Mouse (Mus musculus) testis, adult 2 months (tissue): ENCODE data around the gene Fzd7. TPM values are rescaled to one million over a fixed set of nuclear protein-coding genes. Genes with fewer than 3 reads are reported as not detected.

Source experiments
- H3K27ac ChIP-seq: fragments of 200-500 bp; 2 replicates; pipeline ENCODE4 v1.5.1; 2012; ENCODE audit warnings: low read depth, low read length; ENCODE audit not compliant: control insufficient read depth, insufficient read depth
- H3K27me3 ChIP-seq: fragments of 200-500 bp; 2 replicates; pipeline ENCODE4 v1.6.1; 2012; ENCODE audit warnings: mild to moderate bottlenecking, low read length, moderate library complexity; ENCODE audit not compliant: control insufficient read depth, insufficient read depth
- H3K36me3 ChIP-seq: fragments of 200-500 bp; 2 replicates; pipeline ENCODE4 v1.6.1; 2012; ENCODE audit warnings: mild to moderate bottlenecking, low read length; ENCODE audit not compliant: control insufficient read depth, insufficient read depth
- H3K4me1 ChIP-seq: fragments of 200-500 bp; 2 replicates; pipeline ENCODE4 v1.6.1; 2012; ENCODE audit warnings: low read length; ENCODE audit not compliant: control insufficient read depth, insufficient read depth
- H3K4me3 ChIP-seq: fragments of 200-500 bp; 2 replicates; pipeline ENCODE4 v1.5.1; 2012; ENCODE audit warnings: low read depth, mild to moderate bottlenecking, low read length, moderate library complexity, mixed read lengths; ENCODE audit not compliant: control insufficient read depth
- CTCF ChIP-seq: fragments of 200-500 bp; IDR thresholded peaks from 2 replicates; pipeline ENCODE4 v1.5.1; 2012; ENCODE audit warnings: low read depth, mild to moderate bottlenecking, inconsistent platforms, low read length, moderate library complexity; ENCODE audit not compliant: control insufficient read depth, insufficient read depth, insufficient replicate concordance
- POLR2A ChIP-seq: fragments of 200-500 bp; IDR thresholded peaks from 2 replicates; pipeline ENCODE4 v1.6.1; 2012; ENCODE audit warnings: low read depth, mild to moderate bottlenecking, inconsistent platforms, low read length, moderate library complexity; ENCODE audit not compliant: control insufficient read depth
- polyA plus RNA-seq: library from polyadenylated mRNA; depleted of rRNA; stranded (reverse); fragments of >200 nt; gene quantifications from 2 replicates; pipeline ENCODE4 v1.2.3, GENCODE M21; 2012

Gene Fzd7
- polyA plus RNA-seq, 1 experiment, result 1.4 TPM

- no peak overlapping the region for H3K4me3 ChIP-seq
- H3K27ac ChIP-seq, result no peak overlapping the region
- no peaks in the 10 kb centered on the region for H3K4me1 ChIP-seq
- TF ChIP-seq POLR2A, result no peak
- no peaks in the 10 kb centered on the region for H3K36me3 ChIP-seq
- H3K27me3 ChIP-seq, result no peaks in the 10 kb centered on the region
Observed at GRCm38 (mm10) chr1:59492432-59492831, 10.2 kb downstream of the Fzd7 start.

- TF ChIP-seq CTCF (no peak), POLR2A (no peak)
- no peaks in the 10 kb centered on the region for H3K36me3 ChIP-seq
- no peak overlapping the region for H3K4me3 ChIP-seq
- H3K27ac ChIP-seq, result no peak overlapping the region
- no peaks in the 10 kb centered on the region for H3K27me3 ChIP-seq
- H3K4me1 ChIP-seq, result no peaks in the 10 kb centered on the region
Observed at GRCm38 (mm10) chr1:59495970-59496369, 13.7 kb downstream of the Fzd7 start.

GRCm38 (mm10) chr1:59497741-59498613, 15.8 kb downstream of the Fzd7 start:
- TF ChIP-seq POLR2A, result no peak
- Histone ChIP-seq H3K4me1 (no peaks in the 10 kb centered on the region), H3K4me3 (no peak overlapping the region), H3K27me3 (no peaks in the 10 kb centered on the region), H3K27ac (no peak overlapping the region), H3K36me3 (no peaks in the 10 kb centered on the region)

GRCm38 (mm10) chr1:59499327-59499726, 17.1 kb downstream of the Fzd7 start:
- Histone ChIP-seq H3K4me1 (no peaks in the 10 kb centered on the region), H3K27ac (no peak overlapping the region), H3K27me3 (no peaks in the 10 kb centered on the region), H3K4me3 (no peak overlapping the region), H3K36me3 (no peaks in the 10 kb centered on the region)
- TF ChIP-seq POLR2A (no peak), CTCF (no peak)

- Histone ChIP-seq H3K4me1 (no peaks in the 10 kb centered on the region), H3K27me3 (no peaks in the 10 kb centered on the region), H3K36me3 (no peaks in the 10 kb centered on the region), H3K4me3 (no peak overlapping the region), H3K27ac (no peak overlapping the region)
- TF ChIP-seq CTCF, result no peak
- no peak for TF ChIP-seq POLR2A
Observed at GRCm38 (mm10) chr1:59502355-59502754, 20.1 kb downstream of the Fzd7 start.

GRCm38 (mm10) chr1:59503659-59504301, 21.6 kb downstream of the Fzd7 start:
- Histone ChIP-seq H3K27me3 (no peaks in the 10 kb centered on the region), H3K27ac (no peak overlapping the region), H3K4me3 (no peak overlapping the region), H3K36me3 (no peaks in the 10 kb centered on the region), H3K4me1 (peaks cover 4% of the 10 kb centered on the region)
- TF ChIP-seq POLR2A, result no peak
- no peak for TF ChIP-seq CTCF

- Histone ChIP-seq H3K36me3 (no peaks in the 10 kb centered on the region), H3K27me3 (no peaks in the 10 kb centered on the region), H3K4me3 (no peak overlapping the region), H3K27ac (no peak overlapping the region), H3K4me1 (peaks cover 6% of the 10 kb centered on the region)
- TF ChIP-seq CTCF (no peak), POLR2A (no peak)
Observed at GRCm38 (mm10) chr1:59504302-59504700, 22.1 kb downstream of the Fzd7 start.
